Mouse (Mus musculus) midbrain, embryonic 14.5 days (tissue): ENCODE measurements around the gene Pir. TPM values are rescaled to one million over a fixed set of nuclear protein-coding genes. Genes with fewer than 3 reads are reported as not detected.

Source experiments
- ATAC-seq: fragments of 200-750 bp; cut with Nextera tagmentation; 2 replicates; pipeline ENCODE4 v1.8.0; 2017; ENCODE audit warnings: moderate number of reproducible peaks, moderate library complexity; ENCODE audit not compliant: low FRiP score, low TSS enrichment
- DNase-seq: peaks from one replicate; pipeline ENCODE4 v3.0.0-alpha.2; 2015
- H3K27ac ChIP-seq: fragments of 300-500 bp; sonication (generic); replicated peaks from 2 replicates; pipeline ENCODE4 v1.5.1; 2014; ENCODE audit warnings: mild to moderate bottlenecking, low read depth, low read length, moderate library complexity
- H3K27me3 ChIP-seq: fragments of 300-500 bp; sonication (generic); 2 replicates; pipeline ENCODE4 v1.6.1; 2014; ENCODE audit warnings: low read length, control low read depth, mixed read lengths; ENCODE audit not compliant: control insufficient read depth, insufficient read depth
- H3K36me3 ChIP-seq: fragments of 300-500 bp; sonication (generic); 2 replicates; pipeline ENCODE4 v1.6.1; 2014; ENCODE audit warnings: low read length, control low read depth; ENCODE audit not compliant: control insufficient read depth, insufficient read depth
- H3K4me1 ChIP-seq: fragments of 300-500 bp; sonication (generic); 2 replicates; pipeline ENCODE4 v1.6.1; 2014; ENCODE audit warnings: mild to moderate bottlenecking, antibody characterized with exemption, low read length, control low read depth; ENCODE audit not compliant: control insufficient read depth, insufficient read depth
- H3K4me2 ChIP-seq: fragments of 300-500 bp; sonication (generic); 2 replicates; pipeline ENCODE4 v1.6.1; 2014; ENCODE audit warnings: mild to moderate bottlenecking, low read length, moderate library complexity
- H3K4me3 ChIP-seq: fragments of 300-500 bp; sonication (generic); replicated peaks from 2 replicates; pipeline ENCODE4 v1.5.1; 2014; ENCODE audit warnings: low read depth, low read length
- H3K9ac ChIP-seq: fragments of 300-500 bp; sonication (generic); replicated peaks from 2 replicates; pipeline ENCODE4 v1.6.1; 2014; ENCODE audit warnings: mild to moderate bottlenecking, low read length, moderate library complexity
- H3K9me3 ChIP-seq: fragments of 300-500 bp; sonication (generic); 2 replicates; pipeline ENCODE4 v1.6.1; 2016; ENCODE audit warnings: low read length, control low read depth, mixed read lengths; ENCODE audit not compliant: control insufficient read depth
- WGBS: fragments of 180-500 bp; shearing (Covaris S2); extraction: QIAGEN DNeasy Blood & Tissue Kit; methylation state at CpG from one replicate; pipeline ENCODE4 v1.1.7; 2014; 5-methylcytosine and 5-hydroxymethylcytosine counted together
- polyA plus RNA-seq: library from polyadenylated mRNA; unstranded; fragments of >200 nt; fragmentation: Nextera tagmentation; extraction: Ambion mirVana; gene quantifications from 2 replicates; pipeline ENCODE4 v1.2.1, GENCODE M21; 2014

Pir gene
- polyA plus RNA-seq, 1 experiment from 2014 or later, result 2.6 TPM

DNA sequence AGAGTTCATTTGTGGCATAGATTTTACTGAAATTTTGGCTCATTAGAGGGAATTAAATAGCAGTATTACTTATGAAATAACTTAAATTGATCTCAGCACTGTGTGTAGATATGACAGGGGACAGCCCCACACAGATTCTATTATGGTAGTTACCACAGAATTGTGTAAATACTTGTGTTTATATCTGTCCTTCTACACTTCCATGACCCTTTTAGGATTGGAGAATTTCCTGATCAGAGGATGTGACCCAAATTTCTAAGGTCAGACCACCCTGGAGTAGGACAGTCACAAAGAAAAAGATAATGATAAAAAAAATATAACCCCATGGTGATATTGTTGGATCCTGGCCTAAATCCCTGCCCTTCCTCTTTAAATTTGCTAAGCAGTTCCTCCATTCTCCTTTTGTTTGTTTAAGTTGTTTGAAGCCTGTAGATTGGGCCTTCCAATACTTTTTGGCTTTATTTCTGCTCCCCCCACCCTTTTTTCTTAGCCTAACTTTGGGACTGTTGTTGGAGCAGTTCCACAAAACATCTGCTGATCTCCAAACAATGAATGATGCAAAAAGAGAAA lies 136.0 kb downstream of the Pir start:
- H3K4me2 ChIP-seq, result no peak overlapping the region
- H3K9me3 ChIP-seq, result no peaks in the 10 kb centered on the region
- no peak overlapping the region for H3K9ac ChIP-seq
- DNase-seq, result no peak
- no peaks in the 10 kb centered on the region for H3K27me3 ChIP-seq
- H3K4me3 ChIP-seq, result no peak overlapping the region
- ATAC-seq, result no peak
- H3K36me3 ChIP-seq, result no peaks in the 10 kb centered on the region
- H3K27ac ChIP-seq, result no peak overlapping the region
- no peaks in the 10 kb centered on the region for H3K4me1 ChIP-seq

DNA sequence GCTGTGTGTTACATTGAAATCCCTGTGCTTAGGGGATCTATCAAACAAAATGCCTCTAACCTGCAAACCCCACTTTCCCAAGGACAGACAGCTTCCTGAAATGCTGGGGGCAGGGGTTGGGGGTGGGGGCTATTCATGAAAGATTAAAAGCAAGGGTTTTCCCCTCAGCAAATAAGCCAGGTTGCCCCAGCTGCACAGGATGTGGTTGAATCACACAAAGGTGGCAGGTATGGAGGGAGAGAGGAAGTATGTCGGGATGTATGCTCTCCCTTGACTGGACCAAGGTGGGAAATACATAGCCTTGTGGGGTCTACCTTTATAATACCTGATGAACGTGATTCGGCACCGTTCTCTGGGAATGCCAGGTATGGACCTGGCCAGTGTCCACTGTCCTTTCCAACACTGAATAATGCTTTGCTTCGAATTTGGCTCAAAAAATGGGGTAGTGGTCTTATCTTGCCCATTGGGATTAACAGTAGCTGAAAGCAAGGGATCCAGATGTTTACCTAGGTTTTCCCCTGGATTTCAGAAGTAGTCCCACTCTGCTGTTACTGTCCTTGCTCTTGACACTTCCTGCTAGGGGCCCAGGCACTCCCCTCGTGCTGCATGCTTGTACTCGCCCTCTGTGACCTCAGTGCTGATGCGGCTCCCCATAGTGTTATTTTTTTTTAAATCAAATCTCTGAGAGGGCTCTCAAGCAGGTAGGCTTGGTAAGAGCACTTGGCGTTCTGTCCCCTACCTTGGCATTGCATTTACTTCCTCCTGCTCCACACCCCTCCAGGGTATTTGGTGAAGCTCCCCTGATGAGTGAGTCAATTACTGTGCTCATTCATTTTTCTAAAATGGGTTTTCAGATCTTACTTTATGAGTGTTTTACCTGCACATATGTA lies 137.2 kb downstream of the Pir start:
- Histone ChIP-seq H3K9ac (no peak overlapping the region), H3K27me3 (no peaks in the 10 kb centered on the region), H3K4me3 (no peak overlapping the region), H3K9me3 (no peaks in the 10 kb centered on the region), H3K36me3 (no peaks in the 10 kb centered on the region), H3K4me2 (no peak overlapping the region), H3K4me1 (no peaks in the 10 kb centered on the region), H3K27ac (no peak overlapping the region)
- DNase-seq (no peak), ATAC-seq (no peak)
- WGBS, result 81% methylated on average over 9 of the region's 9 CpGs

DNA sequence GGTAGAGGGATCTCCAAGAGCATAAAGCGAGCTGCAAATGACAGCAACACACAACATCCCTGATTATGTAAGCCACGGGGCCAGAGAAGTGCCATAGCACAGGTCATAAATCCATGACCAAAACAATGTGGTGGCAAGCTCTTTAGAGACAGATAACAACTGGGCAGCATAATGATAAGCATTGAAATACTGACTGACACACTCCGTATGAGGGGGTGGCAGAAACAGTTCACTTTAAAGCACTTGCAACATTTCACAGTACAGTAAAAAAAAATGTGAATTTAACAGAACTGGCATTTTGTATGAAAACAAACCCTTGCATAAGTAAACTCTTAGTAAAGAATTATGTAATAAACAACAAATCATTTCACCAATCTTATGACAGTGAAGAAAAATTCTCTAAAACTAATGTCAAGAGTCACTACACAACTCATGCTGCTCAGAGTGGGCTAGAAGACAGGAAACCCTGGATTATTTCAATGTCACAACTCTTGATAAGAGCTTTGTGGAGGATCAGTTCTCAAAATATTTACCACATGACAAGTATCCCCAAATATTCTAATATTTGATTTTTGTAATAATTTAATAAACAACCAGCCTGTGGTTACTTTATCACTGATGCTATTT lies 139.2 kb downstream of the Pir start:
- ATAC-seq (no peak), DNase-seq (no peak)
- Histone ChIP-seq H3K27ac (no peak overlapping the region), H3K9ac (no peak overlapping the region), H3K4me3 (no peak overlapping the region), H3K4me2 (no peak overlapping the region), H3K4me1 (no peaks in the 10 kb centered on the region), H3K36me3 (no peaks in the 10 kb centered on the region), H3K27me3 (no peaks in the 10 kb centered on the region), H3K9me3 (no peaks in the 10 kb centered on the region)
- whole genome bisulfite sequencing, result 89% methylated on average over 3 of the region's 3 CpGs

DNA sequence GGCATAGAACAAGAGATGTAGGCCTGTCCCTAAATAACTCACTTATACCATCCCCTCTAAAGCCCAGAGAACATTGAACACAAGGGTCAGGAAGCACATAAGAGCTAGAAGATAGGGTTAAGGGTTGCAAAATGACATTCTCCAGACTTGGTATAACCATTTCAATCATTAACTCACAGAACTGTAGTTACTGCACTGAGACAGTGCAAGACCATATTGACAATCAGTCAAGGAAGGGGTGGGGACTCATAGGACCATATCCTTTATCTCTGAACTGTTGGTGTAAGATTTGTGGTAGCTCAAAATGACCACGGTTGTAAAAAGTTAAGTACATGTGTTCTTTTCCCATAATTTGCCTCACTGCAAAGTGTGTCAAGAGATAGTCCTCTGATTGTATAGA lies 141.4 kb downstream of the Pir start:
- Histone ChIP-seq H3K9ac (no peak overlapping the region), H3K27ac (no peak overlapping the region), H3K4me3 (no peak overlapping the region), H3K4me2 (no peak overlapping the region), H3K9me3 (no peaks in the 10 kb centered on the region), H3K36me3 (no peaks in the 10 kb centered on the region), H3K27me3 (no peaks in the 10 kb centered on the region), H3K4me1 (no peaks in the 10 kb centered on the region)
- DNase-seq, result no peak
- 79% methylated on average over 1 of the region's 1 CpGs for WGBS
- ATAC-seq, result no peak

DNA sequence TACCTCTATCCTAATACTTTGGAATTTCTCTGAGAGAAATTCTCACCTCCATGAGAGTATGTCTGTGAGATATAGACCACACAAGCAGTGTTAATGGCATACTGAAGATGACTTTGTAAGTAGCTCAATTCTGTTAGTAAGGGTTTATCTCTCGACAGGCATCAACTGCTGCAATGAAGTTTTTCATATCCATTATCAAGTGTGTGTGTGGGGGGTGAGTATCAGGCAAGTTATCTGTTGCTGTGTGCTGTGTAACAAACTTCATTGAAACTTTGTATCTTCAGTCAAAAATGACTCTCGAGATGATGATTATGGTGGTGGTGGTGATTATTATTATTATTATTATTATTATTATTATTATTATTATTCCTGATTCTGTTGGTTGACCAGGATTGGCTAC lies 147.6 kb downstream of the Pir start:
- DNase-seq (no peak), ATAC-seq (no peak)
- Histone ChIP-seq H3K4me1 (peaks cover 3% of the 10 kb centered on the region; the same call in 1 of the 2 replicates), H3K4me3 (no peak overlapping the region), H3K27me3 (no peaks in the 10 kb centered on the region), H3K9me3 (no peaks in the 10 kb centered on the region), H3K4me2 (no peak overlapping the region), H3K27ac (no peak overlapping the region), H3K36me3 (no peaks in the 10 kb centered on the region), H3K9ac (no peak overlapping the region)
- 89% methylated on average over 2 of the region's 2 CpGs for WGBS

GRCm38 (mm10) chrX:164418008-164418407 lies 148.8 kb downstream of the Pir start:
- Histone ChIP-seq H3K36me3 (no peaks in the 10 kb centered on the region), H3K9ac (no peak overlapping the region), H3K4me3 (no peak overlapping the region), H3K27ac (no peak overlapping the region), H3K4me2 (no peak overlapping the region), H3K27me3 (no peaks in the 10 kb centered on the region), H3K4me1 (peaks cover 3% of the 10 kb centered on the region; the same call in 1 of the 2 replicates), H3K9me3 (no peaks in the 10 kb centered on the region)
- DNase-seq (no peak), ATAC-seq (no peak)

- H3K4me3 ChIP-seq, result peak within 1 kb of the TSS; percentile 49
- ATAC-seq (peak; percentile 99), DNase-seq (peak; percentile 95)
- H3K9me3 ChIP-seq, result no peaks in the 10 kb centered on the region
- peak within 1 kb of the TSS; percentile 55 for H3K9ac ChIP-seq
- H3K36me3 ChIP-seq, result no peaks in the 10 kb centered on the region
- peak within 1 kb of the TSS; percentile 59 for H3K4me2 ChIP-seq
- no peaks in the 10 kb centered on the region for H3K27me3 ChIP-seq
- peak within 1 kb of the TSS; percentile 37; the same call in 1 of the 2 replicates for H3K27ac ChIP-seq
- peaks cover 3% of the 10 kb centered on the region; the same call in 1 of the 2 replicates for H3K4me1 ChIP-seq
- WGBS, result 29% methylated on average over 40 of the region's 40 CpGs
These were observed 150.3 kb downstream of the Pir start, which contains the start of gene Piga for GRCm38 (mm10) chrX:164419471-164419939. Gene Piga (plus strand): TSS chrX:164419787.

DNA sequence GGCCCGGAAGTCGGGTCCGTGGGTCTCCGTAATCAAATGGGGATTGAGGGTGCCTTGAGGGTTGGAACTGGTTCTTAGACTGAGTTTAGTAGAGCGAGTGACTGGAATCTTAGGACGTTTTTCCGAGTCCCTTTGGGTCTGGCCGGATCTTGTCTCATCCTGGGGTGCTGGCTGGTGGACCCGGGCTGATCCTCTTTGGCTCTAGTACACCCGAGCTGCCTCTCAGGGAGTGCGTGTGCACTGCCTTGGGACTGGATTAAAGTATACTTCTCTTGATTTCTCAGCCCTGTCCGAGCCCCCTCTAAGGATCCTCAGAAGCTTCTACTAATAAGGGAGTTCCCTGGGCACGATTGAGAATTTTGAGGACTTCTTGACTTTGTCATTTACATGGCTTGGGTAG lies 150.8 kb downstream of the Pir start:
- H3K27me3 ChIP-seq, result no peaks in the 10 kb centered on the region
- peak overlapping the region; percentile 49 for H3K4me3 ChIP-seq
- peak overlapping the region; percentile 59 for H3K4me2 ChIP-seq
- no peaks in the 10 kb centered on the region for H3K36me3 ChIP-seq
- peaks cover 3% of the 10 kb centered on the region; the same call in 1 of the 2 replicates for H3K4me1 ChIP-seq
- 21% methylated on average over 13 of the region's 13 CpGs for WGBS
- no peaks in the 10 kb centered on the region for H3K9me3 ChIP-seq
- DNase-seq, result no peak
- ATAC-seq, result peak; percentile 18; the same call in 1 of the 2 replicates
- H3K27ac ChIP-seq, result peak overlapping the region; percentile 37; the same call in 1 of the 2 replicates
- peak overlapping the region; percentile 55 for H3K9ac ChIP-seq
